Mouse (Mus musculus): ENCODE data around the gene Dnajc28. TPM values are rescaled to one million over a fixed set of nuclear protein-coding genes. Genes with fewer than 3 reads are reported as not detected.

Gene Dnajc28
- 1.6 and 2.0 TPM in 2 replicates for polyA plus RNA-seq (2011; ENCODE audit: insufficient read length, low read depth, missing spikeins)

DNA sequence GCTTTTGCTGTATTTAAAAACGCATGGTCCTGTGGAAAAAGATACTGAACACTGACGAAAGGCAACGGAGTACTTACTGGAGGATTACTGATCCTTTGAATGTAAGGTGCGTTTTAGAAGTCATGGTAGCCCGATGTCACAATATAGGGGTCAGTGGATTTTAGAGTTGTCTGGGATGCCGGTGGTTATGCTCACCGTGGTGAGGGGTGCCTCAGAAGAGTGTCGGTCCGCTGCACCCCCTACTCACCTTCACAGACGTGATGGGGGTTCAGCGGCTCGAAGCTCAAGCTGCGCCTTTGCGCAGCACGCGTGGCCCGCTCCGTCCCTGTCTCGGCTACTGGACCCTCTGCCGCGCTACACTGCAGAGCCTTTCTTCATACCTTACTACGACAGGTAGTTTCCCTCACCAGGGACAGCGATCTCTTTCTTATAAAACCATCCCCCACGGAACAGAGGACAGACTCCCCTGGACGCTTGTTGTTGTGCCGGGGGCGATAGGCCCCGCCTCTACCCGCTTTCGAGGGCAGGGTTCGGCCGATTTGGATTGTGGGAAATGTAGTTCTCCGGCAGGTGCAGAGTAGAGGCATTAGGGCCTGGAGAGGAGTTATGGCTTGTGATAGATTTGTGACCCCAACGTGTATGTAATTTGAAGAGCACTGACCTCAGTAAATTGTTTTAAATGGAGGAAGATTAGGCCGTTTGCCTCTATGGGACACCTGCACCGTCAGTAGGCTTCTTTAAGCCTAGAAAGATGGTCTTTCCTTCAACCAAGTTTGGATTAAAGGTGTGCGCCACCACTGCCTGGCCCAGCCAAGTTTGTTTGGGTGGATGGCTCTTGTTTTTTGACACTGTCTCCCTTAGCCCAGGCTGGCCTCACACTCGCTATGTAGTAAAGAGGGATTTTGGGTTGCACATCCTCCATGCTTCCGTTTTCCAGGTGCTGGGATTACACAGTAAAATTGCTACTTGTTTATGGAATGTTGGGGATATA lies at the start of gene Dnajc28:
Gene Dnajc28, minus strand, starts transcription at position 516 of the 991 bp plus-strand sequence.
- peak within 1 kb of the TSS; percentile 84 for H3K4me3 ChIP-seq (ENCODE audit: insufficient read depth, low read length)
- no peak within 1 kb of the TSS for H3K27ac ChIP-seq (ENCODE audit: insufficient read depth, low read length)
- H3K4me1 ChIP-seq (ENCODE audit: control insufficient read depth, insufficient read depth, low read length) = no peaks in the 10 kb centered on the region
- TF ChIP-seq CTCF (IDR thresholded peaks at IDR 0.05; ENCODE audit: borderline replicate concordance, insufficient read depth, low read length) (no peak), POLR2A (IDR thresholded peaks at IDR 0.05; ENCODE audit: low read depth, low read length) (peak; percentile 43; the same call in 1 of the 2 replicates)

DNA sequence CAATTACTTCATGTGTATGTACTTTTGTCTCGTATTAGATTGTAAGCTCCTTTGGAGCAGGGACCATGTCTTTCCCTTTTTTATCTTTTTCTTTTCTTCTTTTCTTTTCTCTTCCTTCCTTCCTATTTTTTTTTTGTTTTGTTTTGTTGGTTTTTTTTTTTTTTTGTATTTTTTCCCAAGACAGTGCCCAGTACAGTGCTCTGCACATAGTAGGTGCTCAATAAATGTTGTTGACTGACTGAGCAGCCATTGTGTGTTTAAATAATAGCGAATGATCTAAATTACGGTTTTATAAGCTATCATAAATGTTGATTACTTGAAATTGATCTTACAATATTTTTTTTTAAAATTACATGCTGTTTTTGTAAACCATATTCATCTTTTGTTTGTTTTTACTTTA lies 45.0 kb upstream of the Dnajc28 start:
- Histone ChIP-seq H3K27ac (ENCODE audit: insufficient read depth, low read length) (no peak overlapping the region), H3K4me3 (ENCODE audit: insufficient read depth, low read length) (no peak overlapping the region), H3K4me1 (ENCODE audit: control insufficient read depth, insufficient read depth, low read length) (no peaks in the 10 kb centered on the region)
- no peak for TF ChIP-seq CTCF (IDR thresholded peaks at IDR 0.05; ENCODE audit: borderline replicate concordance, insufficient read depth, low read length)
- TF ChIP-seq POLR2A (IDR thresholded peaks at IDR 0.05; ENCODE audit: low read depth, low read length) = no peak

DNA sequence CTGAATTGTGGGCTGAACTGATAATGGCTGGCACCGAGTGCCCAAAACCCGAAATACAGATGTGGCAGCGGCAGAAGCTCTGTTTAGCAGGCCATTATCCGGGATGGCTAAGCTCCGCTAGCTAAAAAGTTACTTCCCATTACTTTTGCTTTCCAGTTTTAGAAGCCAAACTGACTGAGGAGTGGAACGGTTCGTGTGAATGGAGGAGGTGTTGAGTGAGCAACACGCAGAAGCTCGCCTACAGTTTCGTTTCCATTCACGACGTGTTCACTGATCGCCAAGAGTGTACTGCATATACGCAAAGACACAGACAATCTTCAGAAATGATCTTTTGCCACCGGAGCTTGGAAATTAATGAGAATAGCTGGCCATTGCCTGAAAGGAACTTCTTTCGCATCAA lies 43.5 kb upstream of the Dnajc28 start:
- Histone ChIP-seq H3K4me1 (ENCODE audit: control insufficient read depth, insufficient read depth, low read length) (no peaks in the 10 kb centered on the region), H3K4me3 (ENCODE audit: insufficient read depth, low read length) (no peak overlapping the region), H3K27ac (ENCODE audit: insufficient read depth, low read length) (no peak overlapping the region)
- TF ChIP-seq CTCF (IDR thresholded peaks at IDR 0.05; ENCODE audit: borderline replicate concordance, insufficient read depth, low read length) = no peak
- TF ChIP-seq POLR2A (IDR thresholded peaks at IDR 0.05; ENCODE audit: low read depth, low read length) = no peak

DNA sequence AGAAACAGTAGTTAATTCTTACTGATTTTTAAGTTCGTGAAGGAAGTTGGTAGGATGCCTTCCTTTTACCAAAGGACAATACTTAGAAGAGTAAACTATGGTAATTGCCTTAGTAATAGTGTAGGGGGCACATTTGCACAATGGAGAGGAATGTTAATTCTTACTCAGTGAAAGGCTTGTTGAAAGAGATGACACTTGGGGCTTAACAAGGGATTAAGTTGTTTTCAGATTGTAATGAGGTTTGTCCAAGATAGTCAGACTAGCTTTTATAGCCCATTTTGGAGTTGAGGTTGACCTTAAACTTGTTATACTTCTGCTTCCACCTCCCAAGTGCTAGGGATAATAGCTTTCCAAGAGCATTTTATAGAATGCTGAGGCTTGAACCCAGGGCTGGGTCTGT lies 42.6 kb upstream of the Dnajc28 start:
- Histone ChIP-seq H3K27ac (ENCODE audit: insufficient read depth, low read length) (no peak overlapping the region), H3K4me1 (ENCODE audit: control insufficient read depth, insufficient read depth, low read length) (no peaks in the 10 kb centered on the region), H3K4me3 (ENCODE audit: insufficient read depth, low read length) (no peak overlapping the region)
- TF ChIP-seq POLR2A (IDR thresholded peaks at IDR 0.05; ENCODE audit: low read depth, low read length) (no peak), CTCF (IDR thresholded peaks at IDR 0.05; ENCODE audit: borderline replicate concordance, insufficient read depth, low read length) (no peak)

DNA sequence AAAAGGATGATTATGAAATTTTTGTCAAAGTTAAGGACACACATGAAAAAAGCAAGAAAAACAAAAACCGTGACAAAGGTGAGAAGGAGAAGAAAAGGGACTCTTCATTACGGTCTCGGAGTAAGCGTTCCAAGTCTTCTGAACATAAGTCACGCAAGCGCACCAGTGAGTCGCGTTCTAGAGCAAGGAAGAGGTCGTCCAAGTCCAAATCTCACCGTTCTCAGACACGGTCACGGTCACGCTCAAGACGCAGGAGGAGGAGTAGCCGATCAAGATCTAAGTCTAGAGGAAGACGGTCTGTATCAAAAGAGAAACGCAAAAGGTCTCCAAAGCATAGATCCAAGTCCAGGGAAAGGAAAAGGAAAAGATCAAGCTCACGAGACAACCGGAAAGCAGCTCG lies 41.0 kb upstream of the Dnajc28 start:
- H3K4me3 ChIP-seq (ENCODE audit: insufficient read depth, low read length) = no peak overlapping the region
- no peak for TF ChIP-seq CTCF (IDR thresholded peaks at IDR 0.05; ENCODE audit: borderline replicate concordance, insufficient read depth, low read length)
- no peak for TF ChIP-seq POLR2A (IDR thresholded peaks at IDR 0.05; ENCODE audit: low read depth, low read length)
- H3K4me1 ChIP-seq (ENCODE audit: control insufficient read depth, insufficient read depth, low read length) = no peaks in the 10 kb centered on the region
- H3K27ac ChIP-seq (ENCODE audit: insufficient read depth, low read length) = no peak overlapping the region

DNA sequence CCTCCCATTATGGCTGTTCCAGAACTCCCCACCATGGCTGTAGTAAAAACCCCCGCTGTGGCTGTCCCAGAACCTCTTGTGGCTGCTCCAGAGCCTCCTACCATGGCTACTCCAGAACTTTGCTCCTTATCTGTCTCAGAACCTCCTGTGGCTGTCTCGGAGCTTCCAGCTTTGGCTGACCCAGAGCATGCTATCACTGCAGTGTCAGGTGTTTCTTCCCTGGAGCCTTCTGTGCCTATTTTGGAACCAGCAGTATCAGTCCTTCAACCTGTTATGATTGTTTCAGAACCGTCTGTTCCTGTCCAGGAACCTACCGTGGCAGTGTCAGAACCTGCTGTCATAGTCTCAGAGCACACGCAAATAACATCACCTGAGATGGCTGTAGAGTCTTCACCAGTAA lies 39.6 kb upstream of the Dnajc28 start:
- Histone ChIP-seq H3K4me3 (ENCODE audit: insufficient read depth, low read length) (no peak overlapping the region), H3K27ac (ENCODE audit: insufficient read depth, low read length) (no peak overlapping the region), H3K4me1 (ENCODE audit: control insufficient read depth, insufficient read depth, low read length) (no peaks in the 10 kb centered on the region)
- TF ChIP-seq POLR2A (IDR thresholded peaks at IDR 0.05; ENCODE audit: low read depth, low read length) (no peak), CTCF (IDR thresholded peaks at IDR 0.05; ENCODE audit: borderline replicate concordance, insufficient read depth, low read length) (no peak)

DNA sequence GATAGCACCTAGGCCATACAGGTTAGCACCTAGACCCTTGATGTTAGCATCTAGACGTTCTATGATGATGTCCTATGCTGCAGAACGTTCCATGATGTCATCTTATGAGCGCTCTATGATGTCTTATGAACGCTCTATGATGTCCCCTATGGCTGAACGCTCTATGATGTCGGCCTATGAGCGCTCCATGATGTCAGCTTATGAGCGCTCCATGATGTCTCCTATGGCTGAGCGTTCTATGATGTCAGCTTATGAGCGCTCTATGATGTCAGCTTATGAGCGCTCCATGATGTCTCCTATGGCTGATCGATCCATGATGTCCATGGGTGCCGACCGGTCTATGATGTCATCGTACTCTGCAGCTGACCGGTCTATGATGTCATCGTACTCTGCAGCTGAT lies 38.5 kb upstream of the Dnajc28 start:
- no peak for TF ChIP-seq POLR2A (IDR thresholded peaks at IDR 0.05; ENCODE audit: low read depth, low read length)
- TF ChIP-seq CTCF (IDR thresholded peaks at IDR 0.05; ENCODE audit: borderline replicate concordance, insufficient read depth, low read length) = no peak
- Histone ChIP-seq H3K27ac (ENCODE audit: insufficient read depth, low read length) (no peak overlapping the region), H3K4me1 (ENCODE audit: control insufficient read depth, insufficient read depth, low read length) (no peaks in the 10 kb centered on the region), H3K4me3 (ENCODE audit: insufficient read depth, low read length) (no peak overlapping the region)

DNA sequence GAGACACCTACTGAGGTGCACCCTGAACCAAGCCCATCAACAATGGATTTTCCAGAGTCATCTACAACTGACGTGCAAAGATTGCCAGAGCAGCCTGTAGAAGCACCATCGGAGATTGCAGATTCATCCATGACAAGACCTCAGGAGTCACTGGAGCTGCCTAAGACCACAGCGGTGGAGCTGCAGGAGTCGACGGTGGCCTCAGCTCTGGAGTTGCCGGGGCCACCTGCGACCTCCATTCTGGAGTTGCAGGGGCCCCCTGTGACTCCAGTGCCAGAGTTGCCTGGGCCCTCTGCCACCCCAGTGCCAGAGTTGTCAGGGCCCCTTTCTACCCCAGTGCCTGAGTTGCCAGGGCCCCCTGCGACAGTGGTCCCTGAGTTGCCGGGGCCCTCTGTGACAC lies 36.5 kb upstream of the Dnajc28 start:
- Histone ChIP-seq H3K4me3 (ENCODE audit: insufficient read depth, low read length) (no peak overlapping the region), H3K27ac (ENCODE audit: insufficient read depth, low read length) (no peak overlapping the region), H3K4me1 (ENCODE audit: control insufficient read depth, insufficient read depth, low read length) (no peaks in the 10 kb centered on the region)
- TF ChIP-seq POLR2A (IDR thresholded peaks at IDR 0.05; ENCODE audit: low read depth, low read length) (no peak), CTCF (IDR thresholded peaks at IDR 0.05; ENCODE audit: borderline replicate concordance, insufficient read depth, low read length) (no peak)

DNA sequence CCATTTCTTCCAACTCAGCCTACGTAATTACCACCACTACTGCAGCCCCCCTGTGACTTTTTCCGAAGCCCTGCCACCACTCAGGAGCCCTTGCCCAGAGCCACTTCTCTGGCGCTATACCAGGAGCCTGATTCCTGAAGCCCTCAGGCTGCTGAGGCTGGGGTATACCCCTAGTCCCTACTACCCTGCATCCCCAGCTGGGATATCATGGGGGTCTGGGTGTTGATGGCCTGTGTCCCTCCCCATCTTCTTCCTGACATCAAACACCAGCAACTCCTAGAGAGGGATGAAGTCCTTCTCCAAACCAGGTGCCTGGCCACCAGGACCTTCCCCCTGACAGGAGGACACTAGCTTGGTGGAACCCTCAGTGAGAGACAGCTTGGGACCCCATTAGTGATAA lies 33.4 kb upstream of the Dnajc28 start:
- no peak overlapping the region for H3K27ac ChIP-seq (ENCODE audit: insufficient read depth, low read length)
- TF ChIP-seq CTCF (IDR thresholded peaks at IDR 0.05; ENCODE audit: borderline replicate concordance, insufficient read depth, low read length) = no peak
- no peak for TF ChIP-seq POLR2A (IDR thresholded peaks at IDR 0.05; ENCODE audit: low read depth, low read length)
- no peak overlapping the region for H3K4me3 ChIP-seq (ENCODE audit: insufficient read depth, low read length)
- no peaks in the 10 kb centered on the region for H3K4me1 ChIP-seq (ENCODE audit: control insufficient read depth, insufficient read depth, low read length)

DNA sequence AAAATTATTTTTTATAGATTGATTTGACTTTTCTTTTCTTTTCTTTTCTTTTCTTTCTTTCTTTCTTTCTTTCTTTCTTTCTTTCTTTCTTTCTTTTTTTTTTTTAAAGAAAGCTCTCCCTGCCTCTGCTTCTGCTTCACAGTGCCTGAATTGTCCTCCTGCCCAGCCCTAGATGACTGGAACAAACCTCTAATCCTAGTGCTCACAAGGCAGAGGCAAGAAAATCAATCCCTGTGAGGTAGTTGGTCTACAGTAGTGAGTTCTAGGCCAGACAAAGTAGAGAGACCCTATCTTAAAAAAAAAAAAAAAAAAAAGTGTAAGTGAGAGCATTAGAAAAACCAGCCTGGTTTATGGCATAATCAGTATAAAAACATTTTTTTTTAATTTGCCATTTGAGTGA lies 31.0 kb upstream of the Dnajc28 start:
- peak overlapping the region; percentile 47 for H3K4me3 ChIP-seq (ENCODE audit: insufficient read depth, low read length)
- H3K27ac ChIP-seq (ENCODE audit: insufficient read depth, low read length) = no peak overlapping the region
- no peak for TF ChIP-seq CTCF (IDR thresholded peaks at IDR 0.05; ENCODE audit: borderline replicate concordance, insufficient read depth, low read length)
- TF ChIP-seq POLR2A (IDR thresholded peaks at IDR 0.05; ENCODE audit: low read depth, low read length) = no peak
- no peaks in the 10 kb centered on the region for H3K4me1 ChIP-seq (ENCODE audit: control insufficient read depth, insufficient read depth, low read length)

All from embryonic fibroblast, embryonic 13.5 days (primary cell).